Mouse (Mus musculus): ENCODE measurements around the gene Cdh4.

The Cdh4 gene

GRCm38 (mm10) chr2:179595013-179595412 lies 152.8 kb downstream of the Cdh4 start:
- DNase-seq (ENCODE audit: low read depth, low spot score): no peak

GRCm38 (mm10) chr2:179598886-179599285 lies 156.7 kb downstream of the Cdh4 start:
- no peak for DNase-seq (ENCODE audit: low read depth, low spot score)

- no peak for DNase-seq (ENCODE audit: low read depth, low spot score)
These were observed 157.7 kb downstream of the Cdh4 start for GRCm38 (mm10) chr2:179599886-179600285.

GRCm38 (mm10) chr2:179600347-179600746 lies 158.1 kb downstream of the Cdh4 start:
- no peak for DNase-seq (ENCODE audit: low read depth, low spot score)

GRCm38 (mm10) chr2:179601167-179601566 lies 158.9 kb downstream of the Cdh4 start:
- DNase-seq (ENCODE audit: low read depth, low spot score): no peak

- DNase-seq (ENCODE audit: low read depth, low spot score): no peak
These were observed 162.5 kb downstream of the Cdh4 start for GRCm38 (mm10) chr2:179604746-179605145.

- no peak for DNase-seq (ENCODE audit: low read depth, low spot score)
These were observed 163.0 kb downstream of the Cdh4 start for GRCm38 (mm10) chr2:179605255-179605654.

GRCm38 (mm10) chr2:179606341-179606740 lies 164.1 kb downstream of the Cdh4 start:
- DNase-seq (ENCODE audit: low read depth, low spot score): no peak

- peak; percentile 33 for DNase-seq (ENCODE audit: low read depth, low spot score)
These were observed 173.7 kb downstream of the Cdh4 start for GRCm38 (mm10) chr2:179615906-179616305.

- no peak for DNase-seq (ENCODE audit: low read depth, low spot score)
These were observed 181.6 kb downstream of the Cdh4 start for GRCm38 (mm10) chr2:179623643-179624473.

GRCm38 (mm10) chr2:179627563-179627962 lies 185.3 kb downstream of the Cdh4 start:
- DNase-seq (ENCODE audit: low read depth, low spot score): no peak

- no peak for DNase-seq (ENCODE audit: low read depth, low spot score)
These were observed 188.5 kb downstream of the Cdh4 start for GRCm38 (mm10) chr2:179630720-179631119.

- DNase-seq (ENCODE audit: low read depth, low spot score): no peak
These were observed 198.5 kb downstream of the Cdh4 start for GRCm38 (mm10) chr2:179640576-179641301.

GRCm38 (mm10) chr2:179648573-179649263 lies 206.5 kb downstream of the Cdh4 start:
- DNase-seq (ENCODE audit: low read depth, low spot score): no peak

- no peak for DNase-seq (ENCODE audit: low read depth, low spot score)
These were observed 207.1 kb downstream of the Cdh4 start for GRCm38 (mm10) chr2:179649370-179649769.

GRCm38 (mm10) chr2:179650168-179650567 lies 207.9 kb downstream of the Cdh4 start:
- no peak for DNase-seq (ENCODE audit: low read depth, low spot score)

GRCm38 (mm10) chr2:179655506-179655905 lies 213.3 kb downstream of the Cdh4 start:
- no peak for DNase-seq (ENCODE audit: low read depth, low spot score)

GRCm38 (mm10) chr2:179659254-179659653 lies 217.0 kb downstream of the Cdh4 start:
- DNase-seq (ENCODE audit: low read depth, low spot score): no peak

- DNase-seq (ENCODE audit: low read depth, low spot score): no peak
These were observed 219.9 kb downstream of the Cdh4 start for GRCm38 (mm10) chr2:179661998-179662714.

GRCm38 (mm10) chr2:179662739-179663138 lies 220.5 kb downstream of the Cdh4 start:
- no peak for DNase-seq (ENCODE audit: low read depth, low spot score)

- no peak for DNase-seq (ENCODE audit: low read depth, low spot score)
These were observed 221.4 kb downstream of the Cdh4 start for GRCm38 (mm10) chr2:179663652-179664051.
